Mouse (Mus musculus) gastrocnemius, postnatal 14 days (tissue): Measurements from ENCODE around the gene Ankar. TPM values are rescaled to one million over a fixed set of nuclear protein-coding genes. Genes with fewer than 3 reads are reported as not detected.

Experiments used
- DNase-seq: peaks from one replicate; pipeline ENCODE4 v3.0.0; 2021; ENCODE audit warnings: mixed read lengths
- intact Hi-C: fragments of 180-260 bp; cut with DNase I; formaldehyde crosslinking; loops from one replicate; pipeline ENCODE4 v1.15.1; 2025; ENCODE audit warnings: low total_unique reads
- total RNA-seq, 2 experiments: library from RNA; stranded (reverse); gene quantifications; 2 replicates each; pipeline ENCODE4 v1.2.3; 2021

Gene Ankar
- total RNA-seq, 2 experiments from 2014 or later = not detected

DNA sequence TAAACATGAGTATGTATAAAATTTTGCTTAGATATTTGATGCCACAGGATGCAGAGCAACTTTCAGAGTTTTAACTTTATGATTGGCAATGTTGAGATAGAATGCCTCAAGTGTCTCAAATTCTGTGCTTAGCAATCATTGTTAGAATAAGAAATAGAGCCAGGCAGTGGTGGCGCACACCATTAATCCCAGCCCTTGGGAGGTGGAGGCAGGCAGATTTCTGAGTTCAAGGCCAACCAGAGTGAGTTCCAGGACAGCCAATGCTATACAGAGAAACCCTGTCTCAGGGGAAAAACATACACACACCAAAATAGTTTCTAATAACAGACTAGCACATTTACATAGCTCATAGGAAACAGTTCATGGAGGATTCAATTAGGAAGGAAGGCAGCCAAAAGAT lies 14.7 kb upstream of the Ankar start:
- intact Hi-C loops = no loop called here
- DNase-seq = no peak

DNA sequence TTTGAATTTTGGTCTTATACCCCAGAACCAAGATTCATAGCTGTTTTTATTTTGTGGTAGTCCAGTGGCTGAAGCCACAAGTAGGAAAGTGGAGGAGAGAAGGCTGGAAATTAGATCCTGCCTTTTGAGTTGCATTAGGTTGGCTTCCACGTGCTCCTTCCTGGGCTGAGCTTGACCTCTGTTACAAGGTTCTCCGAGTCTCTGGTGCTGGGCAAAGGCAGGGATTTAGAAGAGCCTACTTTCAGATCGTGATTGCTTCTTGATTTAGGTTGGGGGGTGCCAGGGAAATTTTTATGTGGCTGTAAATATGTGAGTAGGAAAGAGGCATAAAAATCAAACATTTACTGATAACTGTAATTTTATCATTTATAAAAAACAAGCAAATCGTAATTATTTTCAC lies 14.2 kb upstream of the Ankar start:
- no peak for DNase-seq
- intact Hi-C loops = no loop called here

DNA sequence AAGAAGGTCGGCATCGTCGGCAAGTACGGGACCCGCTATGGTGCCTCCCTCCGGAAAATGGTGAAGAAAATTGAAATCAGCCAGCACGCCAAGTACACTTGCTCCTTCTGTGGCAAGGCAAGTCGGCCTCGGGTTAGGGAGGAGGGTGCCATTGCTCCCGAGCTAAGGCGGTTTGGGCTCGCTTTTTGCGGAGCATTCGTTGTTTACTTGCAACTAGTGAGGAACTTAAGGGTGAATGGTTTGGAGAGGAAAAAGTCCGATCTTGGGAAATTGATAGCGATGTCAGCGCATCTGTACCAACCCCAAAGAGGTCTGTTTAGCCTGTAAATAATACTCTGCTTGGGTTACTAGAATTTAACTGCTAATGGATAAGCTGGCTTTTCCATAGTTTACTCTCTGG lies 11.3 kb upstream of the Ankar start:
- intact Hi-C loops = no loop called here
- no peak for DNase-seq

DNA sequence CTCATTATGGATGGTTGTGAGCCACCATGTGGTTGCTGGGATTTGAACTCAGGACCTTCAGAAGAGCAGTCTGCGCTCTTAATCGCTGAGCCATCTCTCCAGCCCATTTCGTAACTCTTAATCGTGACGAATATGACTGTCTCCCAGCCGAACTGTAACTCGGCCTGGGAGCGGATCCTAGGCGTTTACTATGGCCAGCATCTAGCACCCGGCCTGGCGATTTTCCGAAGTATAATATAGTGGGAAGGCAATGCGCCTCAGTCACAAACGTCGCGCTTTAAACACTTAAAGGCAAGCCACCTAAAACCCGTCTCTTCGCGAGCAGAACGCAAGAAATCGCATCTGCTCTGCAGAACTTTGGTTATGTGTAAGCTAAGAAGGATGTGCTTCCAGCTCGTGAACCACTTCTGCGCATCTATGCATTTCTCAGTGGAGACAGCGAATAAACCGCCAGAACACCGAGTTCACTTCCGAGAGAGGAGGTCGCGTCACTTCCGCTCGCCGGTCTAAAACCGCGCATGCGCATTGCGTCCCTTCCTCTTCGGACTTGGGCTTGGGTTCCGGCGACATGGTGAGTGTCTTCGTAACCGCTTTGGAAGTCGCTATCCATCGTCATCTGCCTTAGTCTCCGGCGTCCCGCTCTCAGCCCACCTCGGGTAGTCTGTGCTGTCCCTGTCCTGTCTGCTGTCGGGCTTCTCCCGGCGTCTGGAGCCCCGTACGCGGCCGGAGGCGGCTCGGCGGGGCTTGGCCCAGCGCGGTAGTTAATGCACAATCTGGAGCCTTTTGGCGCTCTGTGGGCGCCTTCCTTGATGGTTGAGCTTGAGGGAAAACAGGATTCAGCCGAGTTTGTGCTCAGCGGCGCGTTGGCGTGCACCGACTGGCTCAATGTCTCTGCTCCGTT lies 10.6 kb upstream of the Ankar start, which contains the start of gene Rpl37a:
Rpl37a (plus strand) TSS at position 538 of the 901 bp plus-strand sequence.
- DNase-seq = peak; percentile 94
- intact Hi-C loops = no loop called here

GRCm38 (mm10) chr1:72707525-72707924 lies 7.1 kb upstream of the Ankar start:
- intact Hi-C loops = no loop called here

DNA sequence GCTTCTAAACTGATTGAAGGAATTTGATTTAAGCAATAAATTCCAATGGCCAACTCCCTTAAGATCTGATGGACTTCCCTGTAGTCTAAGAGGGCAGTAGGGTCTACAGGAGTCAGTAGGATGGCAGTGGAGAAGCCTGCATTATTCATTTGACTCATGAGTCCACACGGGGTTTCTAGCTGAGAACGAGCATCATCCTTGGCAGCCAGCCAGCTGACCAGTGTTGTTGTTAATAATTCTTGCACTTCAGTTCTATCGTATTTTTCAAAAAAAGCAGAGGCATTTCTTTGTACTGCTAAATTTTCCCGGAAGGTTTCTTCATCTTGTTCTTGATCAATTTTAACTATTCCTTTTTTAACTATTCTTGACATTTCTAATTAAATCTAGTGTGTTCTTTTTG lies 1.7 kb downstream of the Ankar start:
- intact Hi-C loops = no loop called here
- DNase-seq = peak; percentile 34

More at GRCm38 (mm10) chr1:72707525-72707924, 7.1 kb upstream of the Ankar start:
- no peak for DNase-seq

GRCm38 (mm10) chr1:72696256-72696655 lies 4.1 kb downstream of the Ankar start:
- intact Hi-C loops = no loop called here
- no peak for DNase-seq

DNA sequence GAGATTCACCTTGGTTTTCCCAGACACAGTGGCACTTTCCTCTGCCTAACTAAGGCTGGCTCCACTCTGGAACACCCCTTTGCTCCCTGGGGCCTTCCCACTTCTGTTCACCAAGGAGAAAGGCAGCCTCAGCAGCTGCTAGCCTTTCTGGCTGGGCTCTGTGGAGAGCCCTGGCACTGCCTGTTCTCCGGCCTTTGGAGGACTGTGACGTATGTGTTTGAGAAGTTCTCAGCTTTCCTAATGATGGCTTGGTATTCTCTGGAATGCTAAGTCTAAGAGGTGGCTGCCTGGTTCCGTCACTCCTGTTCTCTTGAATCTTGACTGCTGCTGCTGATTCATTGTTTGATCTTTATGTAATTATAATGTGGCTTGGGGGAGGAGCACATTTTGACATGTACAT lies 27.3 kb downstream of the Ankar start:
- intact Hi-C loops = no loop called here
- DNase-seq = peak; percentile 4

DNA sequence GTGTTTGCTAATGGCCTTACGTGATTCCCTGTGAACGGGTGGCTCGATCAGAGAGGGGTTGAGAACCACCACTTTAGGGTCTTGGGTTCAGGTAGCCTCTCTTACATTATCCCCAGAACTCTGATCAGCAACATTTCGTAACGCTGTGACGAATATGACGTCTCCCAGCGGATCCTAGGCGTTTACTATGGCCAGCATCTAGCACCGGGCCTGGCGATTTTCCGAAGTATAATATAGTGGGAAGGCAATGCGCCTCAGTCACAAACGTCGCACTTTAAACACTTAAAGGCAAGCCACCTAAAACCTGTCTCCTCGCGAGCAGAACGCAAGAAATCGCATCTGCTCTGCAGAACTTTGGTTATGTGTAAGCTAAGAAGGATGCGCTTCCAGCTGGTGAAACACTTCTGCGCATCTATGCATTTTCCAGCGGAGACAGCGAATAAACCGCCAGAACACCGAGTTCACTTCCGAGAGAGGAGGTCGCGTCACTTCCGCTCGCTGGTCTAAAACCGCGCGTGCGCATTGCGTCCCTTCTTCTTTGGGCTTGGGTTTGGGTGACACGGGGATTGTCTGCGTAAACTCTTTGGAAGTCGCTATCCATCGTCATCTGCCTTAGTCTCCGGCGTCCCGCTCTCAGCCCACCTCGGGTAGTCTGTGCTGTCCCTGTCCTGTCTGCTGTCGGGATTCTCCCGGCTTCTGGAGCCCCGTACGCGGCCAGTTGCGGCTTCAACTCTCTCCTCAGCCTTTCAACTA lies 59.5 kb downstream of the Ankar start:
- peak; percentile 8 for DNase-seq

GRCm38 (mm10) chr1:72635221-72635620 lies 65.2 kb downstream of the Ankar start:
- intact Hi-C loops = no loop called here
- DNase-seq = no peak

More for the DNA sequence above, 59.5 kb downstream of the Ankar start:
- intact Hi-C loops = no loop called here

- DNase-seq = no peak
- intact Hi-C loops = no loop called here
Observed at GRCm38 (mm10) chr1:72612172-72612571, 88.2 kb downstream of the Ankar start.

GRCm38 (mm10) chr1:72609887-72610877 lies 90.2 kb downstream of the Ankar start:
- intact Hi-C loops = no loop called here
- no peak for DNase-seq

- no peak for DNase-seq
- intact Hi-C loops = no loop called here
Observed at GRCm38 (mm10) chr1:72609129-72609528, 91.2 kb downstream of the Ankar start.

GRCm38 (mm10) chr1:72606186-72606673 lies 94.1 kb downstream of the Ankar start:
- DNase-seq = no peak
- intact Hi-C loops = no loop called here

DNA sequence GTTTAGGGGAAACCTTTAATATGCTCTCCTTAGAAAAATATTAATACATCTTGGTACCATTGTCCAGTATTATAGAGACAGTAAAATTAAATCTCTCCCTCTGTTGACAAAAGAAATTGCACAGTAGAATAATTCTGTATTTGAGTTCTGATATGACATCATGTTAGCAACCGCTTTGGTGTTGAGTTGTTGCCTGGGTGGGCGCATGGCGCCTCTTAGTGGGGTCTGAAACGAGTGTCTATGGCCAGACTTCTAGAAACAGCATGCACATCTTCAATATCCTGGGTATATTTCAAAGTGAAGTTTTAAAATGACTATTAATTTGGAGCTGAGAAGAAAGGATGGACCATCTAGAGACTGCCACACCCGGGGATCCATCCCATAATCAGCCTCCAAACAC lies 97.6 kb downstream of the Ankar start:
- intact Hi-C loops = no loop called here
- no peak for DNase-seq

- intact Hi-C loops = no loop called here
- no peak for DNase-seq
Observed at GRCm38 (mm10) chr1:72602186-72602585, 98.2 kb downstream of the Ankar start.

DNA sequence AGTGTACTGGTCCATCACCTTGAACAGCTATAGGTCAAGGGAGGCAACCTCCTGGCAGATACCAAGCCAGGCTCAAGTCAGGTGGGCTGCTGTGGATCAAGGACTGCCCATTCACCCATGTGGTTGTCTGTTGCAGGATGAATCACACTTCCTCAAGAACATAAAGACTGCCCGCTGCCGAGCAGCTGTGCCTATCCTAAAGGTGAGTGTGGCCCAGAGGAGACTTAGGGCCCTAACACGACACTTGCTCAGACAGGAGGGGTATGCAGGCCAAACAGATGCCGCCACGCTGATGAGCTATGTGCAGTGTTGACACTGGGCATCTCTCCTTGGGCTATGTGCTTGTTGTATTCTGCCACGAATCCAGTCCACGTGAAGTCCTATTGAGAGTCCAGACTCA lies 99.1 kb downstream of the Ankar start:
- intact Hi-C loops = no loop called here
- no peak for DNase-seq

DNA sequence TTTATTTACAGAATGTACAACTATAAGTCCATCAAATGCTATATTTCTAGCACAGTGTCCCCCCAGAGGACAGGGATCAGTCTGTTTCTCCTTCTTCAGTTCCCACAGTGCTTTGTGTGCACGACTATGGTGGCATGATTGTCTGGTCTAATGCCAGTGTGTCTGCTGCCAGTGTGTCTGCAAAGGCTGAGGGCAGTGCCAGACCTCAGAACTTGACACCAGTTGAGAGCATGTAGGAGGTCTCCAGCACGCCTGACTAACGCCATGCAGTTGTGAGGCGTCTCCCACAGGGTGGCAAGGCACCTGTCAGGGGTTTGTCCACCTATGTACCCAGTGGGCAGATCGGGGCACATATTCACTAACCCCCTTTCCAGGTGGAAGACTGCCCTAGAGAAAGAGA lies 99.6 kb downstream of the Ankar start:
- intact Hi-C loops = no loop called here
- peak; percentile 19 for DNase-seq
